Mouse (Mus musculus): ENCODE measurements around the gene Abhd12b. TPM values are rescaled to one million over a fixed set of nuclear protein-coding genes. Genes with fewer than 3 reads are reported as not detected.
A peak's percentile ranks its signal among the peaks of the same experiment; 100 is the strongest.
"Not testable (repeated sequence)": the region's sequence is repeated elsewhere in the genome, so short reads cannot be mapped to it uniquely, and the experiment has no call there.

Gene Abhd12b
- polyA plus RNA-seq, 1 experiment from 2014 or later: 0.23 TPM

GRCm38 (mm10) chr12:70134627-70135235 is 19.2 kb upstream of the Abhd12b start:
- H3K4me3 ChIP-seq (replicated peaks; ENCODE audit: low read length): no peak overlapping the region
- WGBS: 91% methylated on average over 20 of the region's 20 CpGs
- H3K4me2 ChIP-seq (replicated peaks): no peak overlapping the region
- H3K9me3 ChIP-seq (ENCODE audit: control insufficient read depth, low read length): no peaks in the 10 kb centered on the region
- no peaks in the 10 kb centered on the region for H3K36me3 ChIP-seq (replicated peaks; ENCODE audit: control insufficient read depth, insufficient read depth)
- no peak for DNase-seq (ENCODE audit: low spot score)
- H3K27me3 ChIP-seq (ENCODE audit: control insufficient read depth, insufficient read depth, low read length): no peaks in the 10 kb centered on the region
- ATAC-seq (ENCODE audit: low FRiP score): no peak
- no peak overlapping the region for H3K9ac ChIP-seq
- H3K27ac ChIP-seq: no peak overlapping the region
- peaks cover 6% of the 10 kb centered on the region; the same call in 1 of the 2 replicates for H3K4me1 ChIP-seq (replicated peaks; ENCODE audit: control insufficient read depth, insufficient read depth, low read length)

GRCm38 (mm10) chr12:70136185-70136756 is 17.7 kb upstream of the Abhd12b start:
- no peaks in the 10 kb centered on the region for H3K27me3 ChIP-seq (ENCODE audit: control insufficient read depth, insufficient read depth, low read length)
- no peak overlapping the region for H3K9ac ChIP-seq
- H3K9me3 ChIP-seq (ENCODE audit: control insufficient read depth, low read length): no peaks in the 10 kb centered on the region
- no peak overlapping the region for H3K4me3 ChIP-seq (replicated peaks; ENCODE audit: low read length)
- DNase-seq (ENCODE audit: low spot score) (no peak), ATAC-seq (ENCODE audit: low FRiP score) (no peak)
- H3K27ac ChIP-seq: no peak overlapping the region
- no peaks in the 10 kb centered on the region for H3K36me3 ChIP-seq (replicated peaks; ENCODE audit: control insufficient read depth, insufficient read depth)
- WGBS: 78% methylated on average over 12 of the region's 12 CpGs
- H3K4me2 ChIP-seq (replicated peaks): no peak overlapping the region
- H3K4me1 ChIP-seq (replicated peaks; ENCODE audit: control insufficient read depth, insufficient read depth, low read length): peaks cover 4% of the 10 kb centered on the region; the same call in 1 of the 2 replicates

- no peak overlapping the region for H3K4me2 ChIP-seq (replicated peaks)
- no peaks in the 10 kb centered on the region for H3K27me3 ChIP-seq (ENCODE audit: control insufficient read depth, insufficient read depth, low read length)
- no peaks in the 10 kb centered on the region for H3K4me1 ChIP-seq (replicated peaks; ENCODE audit: control insufficient read depth, insufficient read depth, low read length)
- no peak overlapping the region for H3K27ac ChIP-seq
- no peak for ATAC-seq (ENCODE audit: low FRiP score)
- WGBS: 63% methylated on average over 4 of the region's 4 CpGs
- no peaks in the 10 kb centered on the region for H3K9me3 ChIP-seq (ENCODE audit: control insufficient read depth, low read length)
- no peaks in the 10 kb centered on the region for H3K36me3 ChIP-seq (replicated peaks; ENCODE audit: control insufficient read depth, insufficient read depth)
- no peak for DNase-seq (ENCODE audit: low spot score)
- no peak overlapping the region for H3K4me3 ChIP-seq (replicated peaks; ENCODE audit: low read length)
- no peak overlapping the region for H3K9ac ChIP-seq
Measured at GRCm38 (mm10) chr12:70137095-70137494, 16.8 kb upstream of the Abhd12b start.

GRCm38 (mm10) chr12:70137626-70138025 is 16.3 kb upstream of the Abhd12b start:
- H3K4me3 ChIP-seq (replicated peaks; ENCODE audit: low read length): no peak overlapping the region

GRCm38 (mm10) chr12:70139871-70140270 is 14.1 kb upstream of the Abhd12b start:
- no peak overlapping the region for H3K9ac ChIP-seq
- no peak overlapping the region for H3K4me3 ChIP-seq (replicated peaks; ENCODE audit: low read length)
- H3K36me3 ChIP-seq (replicated peaks; ENCODE audit: control insufficient read depth, insufficient read depth): no peaks in the 10 kb centered on the region
- DNase-seq (ENCODE audit: low spot score) (no peak), ATAC-seq (ENCODE audit: low FRiP score) (no peak)
- no peak overlapping the region for H3K4me2 ChIP-seq (replicated peaks)
- 72% methylated on average over 4 of the region's 4 CpGs for WGBS
- no peaks in the 10 kb centered on the region for H3K27me3 ChIP-seq (ENCODE audit: control insufficient read depth, insufficient read depth, low read length)
- H3K27ac ChIP-seq: no peak overlapping the region
- no peaks in the 10 kb centered on the region for H3K4me1 ChIP-seq (replicated peaks; ENCODE audit: control insufficient read depth, insufficient read depth, low read length)
- H3K9me3 ChIP-seq (ENCODE audit: control insufficient read depth, low read length): no peaks in the 10 kb centered on the region

More at GRCm38 (mm10) chr12:70137626-70138025, 16.3 kb upstream of the Abhd12b start:
- no peaks in the 10 kb centered on the region for H3K27me3 ChIP-seq (ENCODE audit: control insufficient read depth, insufficient read depth, low read length)
- H3K4me1 ChIP-seq (replicated peaks; ENCODE audit: control insufficient read depth, insufficient read depth, low read length): no peaks in the 10 kb centered on the region
- H3K4me2 ChIP-seq (replicated peaks): no peak overlapping the region
- ATAC-seq (ENCODE audit: low FRiP score): no peak
- H3K27ac ChIP-seq: no peak overlapping the region
- H3K36me3 ChIP-seq (replicated peaks; ENCODE audit: control insufficient read depth, insufficient read depth): no peaks in the 10 kb centered on the region
- no peaks in the 10 kb centered on the region for H3K9me3 ChIP-seq (ENCODE audit: control insufficient read depth, low read length)
- H3K9ac ChIP-seq: no peak overlapping the region
- no peak for DNase-seq (ENCODE audit: low spot score)
- 80% methylated on average over 9 of the region's 9 CpGs for WGBS

- no peaks in the 10 kb centered on the region for H3K27me3 ChIP-seq (ENCODE audit: control insufficient read depth, insufficient read depth, low read length)
- H3K4me1 ChIP-seq (replicated peaks; ENCODE audit: control insufficient read depth, insufficient read depth, low read length): no peaks in the 10 kb centered on the region
- no peak overlapping the region for H3K4me3 ChIP-seq (replicated peaks; ENCODE audit: low read length)
- no peak overlapping the region for H3K9ac ChIP-seq
- DNase-seq (ENCODE audit: low spot score) (no peak), ATAC-seq (ENCODE audit: low FRiP score) (no peak)
- H3K4me2 ChIP-seq (replicated peaks): no peak overlapping the region
- H3K9me3 ChIP-seq (ENCODE audit: control insufficient read depth, low read length): no peaks in the 10 kb centered on the region
- no peak overlapping the region for H3K27ac ChIP-seq
- 98% methylated on average over 5 of the region's 5 CpGs for WGBS
- H3K36me3 ChIP-seq (replicated peaks; ENCODE audit: control insufficient read depth, insufficient read depth): no peaks in the 10 kb centered on the region
Measured at GRCm38 (mm10) chr12:70140542-70140941, 13.4 kb upstream of the Abhd12b start.

GRCm38 (mm10) chr12:70140993-70141576 is 12.9 kb upstream of the Abhd12b start:
- Histone ChIP-seq H3K27ac (no peak overlapping the region), H3K27me3 (ENCODE audit: control insufficient read depth, insufficient read depth, low read length) (no peaks in the 10 kb centered on the region), H3K4me2 (replicated peaks) (no peak overlapping the region), H3K9ac (no peak overlapping the region), H3K9me3 (ENCODE audit: control insufficient read depth, low read length) (no peaks in the 10 kb centered on the region), H3K4me3 (replicated peaks; ENCODE audit: low read length) (no peak overlapping the region), H3K4me1 (replicated peaks; ENCODE audit: control insufficient read depth, insufficient read depth, low read length) (no peaks in the 10 kb centered on the region), H3K36me3 (replicated peaks; ENCODE audit: control insufficient read depth, insufficient read depth) (no peaks in the 10 kb centered on the region)
- 91% methylated on average over 5 of the region's 5 CpGs for WGBS
- DNase-seq (ENCODE audit: low spot score) (no peak), ATAC-seq (ENCODE audit: low FRiP score) (no peak)

- 22% methylated on average over 3 of the region's 3 CpGs for WGBS
- not testable (repeated sequence) for DNase-seq (ENCODE audit: low spot score); H3K4me1 ChIP-seq (replicated peaks; ENCODE audit: control insufficient read depth, insufficient read depth, low read length); H3K9me3 ChIP-seq (ENCODE audit: control insufficient read depth, low read length); H3K9ac ChIP-seq; H3K27me3 ChIP-seq (ENCODE audit: control insufficient read depth, insufficient read depth, low read length); ATAC-seq (ENCODE audit: low FRiP score); H3K4me3 ChIP-seq (replicated peaks; ENCODE audit: low read length); H3K4me2 ChIP-seq (replicated peaks); H3K36me3 ChIP-seq (replicated peaks; ENCODE audit: control insufficient read depth, insufficient read depth)
- H3K27ac ChIP-seq: peak overlapping the region; percentile 21; the same call in 1 of the 2 replicates
Measured at GRCm38 (mm10) chr12:70144106-70144587, 9.8 kb upstream of the Abhd12b start.

GRCm38 (mm10) chr12:70144637-70145448 is 9.1 kb upstream of the Abhd12b start:
- Histone ChIP-seq H3K4me2 (replicated peaks) (no peak overlapping the region), H3K27me3 (ENCODE audit: control insufficient read depth, insufficient read depth, low read length) (no peaks in the 10 kb centered on the region), H3K36me3 (replicated peaks; ENCODE audit: control insufficient read depth, insufficient read depth) (no peaks in the 10 kb centered on the region), H3K4me1 (replicated peaks; ENCODE audit: control insufficient read depth, insufficient read depth, low read length) (no peaks in the 10 kb centered on the region; the same call in 1 of the 2 replicates), H3K4me3 (replicated peaks; ENCODE audit: low read length) (no peak overlapping the region), H3K9me3 (ENCODE audit: control insufficient read depth, low read length) (no peaks in the 10 kb centered on the region), H3K9ac (no peak overlapping the region), H3K27ac (peak overlapping the region; percentile 45; the same call in 1 of the 2 replicates)
- DNase-seq (ENCODE audit: low spot score): peak; percentile 84
- WGBS: 47% methylated on average over 20 of the region's 20 CpGs
- ATAC-seq (ENCODE audit: low FRiP score): no peak

Data from hindbrain, embryonic 14.5 days (tissue).